Mouse (Mus musculus) forebrain, embryonic 13.5 days (tissue): Measurements from ENCODE around the gene Epo. TPM values are rescaled to one million over a fixed set of nuclear protein-coding genes. Genes with fewer than 3 reads are reported as not detected.

Source experiments
- ATAC-seq: fragments of 200-750 bp; cut with Nextera tagmentation; 2 replicates; pipeline ENCODE4 v1.8.0; 2017
- H3K27ac ChIP-seq: fragments of 300-500 bp; sonication (generic); 2 replicates; pipeline ENCODE4 v1.5.1; 2015; ENCODE audit warnings: inconsistent platforms, mild to moderate bottlenecking, moderate library complexity
- H3K27me3 ChIP-seq: fragments of 300-500 bp; sonication (generic); 2 replicates; pipeline ENCODE4 v1.6.1; 2015; ENCODE audit warnings: mild to moderate bottlenecking, inconsistent platforms
- H3K36me3 ChIP-seq: fragments of 300-500 bp; sonication (generic); 2 replicates; pipeline ENCODE4 v1.6.1; 2015; ENCODE audit warnings: mild to moderate bottlenecking, inconsistent platforms; ENCODE audit not compliant: poor library complexity, severe bottlenecking
- H3K4me1 ChIP-seq: fragments of 300-500 bp; sonication (generic); 2 replicates; pipeline ENCODE4 v1.6.1; 2015; ENCODE audit warnings: inconsistent platforms
- H3K4me2 ChIP-seq: fragments of 300-500 bp; sonication (generic); 2 replicates; pipeline ENCODE4 v1.6.1; 2015; ENCODE audit warnings: inconsistent platforms, mild to moderate bottlenecking, moderate library complexity
- H3K4me3 ChIP-seq: fragments of 300-500 bp; sonication (generic); 2 replicates; pipeline ENCODE4 v1.5.1; 2015; ENCODE audit warnings: mild to moderate bottlenecking, inconsistent platforms
- H3K9ac ChIP-seq: fragments of 300-500 bp; sonication (generic); 2 replicates; pipeline ENCODE4 v1.6.1; 2015; ENCODE audit warnings: mild to moderate bottlenecking, inconsistent platforms
- H3K9me3 ChIP-seq: fragments of 300-500 bp; sonication (generic); replicated peaks from 2 replicates; pipeline ENCODE4 v1.6.1; 2016; ENCODE audit warnings: inconsistent platforms
- WGBS: fragments of 180-500 bp; shearing (Covaris S2); methylation state at CpG from one replicate; pipeline ENCODE4 v1.1.7; 2015; 5-methylcytosine and 5-hydroxymethylcytosine counted together
- polyA plus RNA-seq: library from polyadenylated mRNA; unstranded; fragments of >200 nt; fragmentation: Nextera tagmentation; extraction: Ambion mirVana; gene quantifications from 2 replicates; pipeline ENCODE4 v1.2.1, GENCODE M21; 2015

Epo gene
- polyA plus RNA-seq, 1 experiment from 2014 or later, result not detected

DNA sequence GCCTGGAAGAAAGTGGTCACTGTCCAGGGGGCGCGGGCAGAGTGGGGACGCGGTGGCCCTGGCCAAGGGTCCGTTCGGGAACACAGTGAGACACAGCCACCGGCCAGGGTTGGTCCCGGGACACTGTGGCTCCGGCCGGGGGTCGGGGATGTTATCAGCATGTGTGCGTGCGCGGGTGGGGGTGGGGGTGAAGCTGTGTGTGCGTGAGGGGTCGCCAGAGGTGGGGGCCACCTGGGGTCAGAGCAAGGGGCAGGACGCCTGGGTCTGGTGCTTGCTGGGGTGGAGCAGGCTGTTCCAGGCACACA lies 47.2 kb downstream of the Epo start:
- no peak for ATAC-seq
- no peak overlapping the region for H3K27ac ChIP-seq
- peak overlapping the region; percentile 52 for H3K9ac ChIP-seq
- peak overlapping the region; percentile 62 for H3K4me2 ChIP-seq
- H3K4me3 ChIP-seq, result peak overlapping the region; percentile 21
- H3K36me3 ChIP-seq, result no peaks in the 10 kb centered on the region
- H3K9me3 ChIP-seq, result no peaks in the 10 kb centered on the region
- H3K27me3 ChIP-seq, result peaks cover 17% of the 10 kb centered on the region
- H3K4me1 ChIP-seq, result peaks cover 13% of the 10 kb centered on the region
- WGBS, result 1% methylated on average over 17 of the region's 17 CpGs

DNA sequence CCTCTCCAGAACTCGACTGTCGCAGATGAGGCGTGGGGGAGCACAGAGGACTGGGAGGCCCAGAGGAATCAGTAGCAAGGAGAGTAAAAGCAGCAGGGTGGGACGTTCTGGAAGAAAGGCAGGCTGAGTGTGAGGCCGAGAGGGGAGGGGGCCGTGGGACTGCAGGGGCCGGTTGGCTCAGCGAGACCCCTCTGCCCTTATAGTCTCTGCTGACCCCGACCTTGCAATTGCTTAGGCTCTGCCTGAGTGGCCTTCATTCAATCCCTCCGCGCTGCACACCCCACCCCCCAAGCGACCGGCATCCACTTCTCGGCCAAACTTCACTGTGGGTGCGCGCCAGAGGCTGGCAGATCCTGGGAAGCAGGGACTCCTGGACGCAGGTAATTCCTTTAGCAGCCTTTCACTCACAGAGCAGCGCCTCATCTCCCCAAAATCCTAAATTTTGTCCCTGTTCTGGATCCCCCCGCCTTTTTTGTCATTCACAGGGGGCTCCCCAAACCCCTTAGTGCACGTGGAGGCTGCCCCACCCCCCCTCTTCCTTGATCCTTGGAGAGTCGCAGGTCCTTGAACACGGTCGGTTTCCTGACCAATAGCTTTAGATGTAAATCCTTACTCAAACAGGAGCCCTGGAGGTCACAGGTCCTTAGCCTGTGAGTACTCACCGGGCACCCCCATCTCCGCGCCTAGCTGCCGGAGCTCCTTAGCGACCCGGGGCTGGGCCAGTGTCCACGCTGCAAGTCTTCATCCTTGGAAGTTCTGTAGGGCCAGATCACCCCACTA lies 47.8 kb downstream of the Epo start:
- WGBS, result 4% methylated on average over 30 of the region's 30 CpGs

DNA sequence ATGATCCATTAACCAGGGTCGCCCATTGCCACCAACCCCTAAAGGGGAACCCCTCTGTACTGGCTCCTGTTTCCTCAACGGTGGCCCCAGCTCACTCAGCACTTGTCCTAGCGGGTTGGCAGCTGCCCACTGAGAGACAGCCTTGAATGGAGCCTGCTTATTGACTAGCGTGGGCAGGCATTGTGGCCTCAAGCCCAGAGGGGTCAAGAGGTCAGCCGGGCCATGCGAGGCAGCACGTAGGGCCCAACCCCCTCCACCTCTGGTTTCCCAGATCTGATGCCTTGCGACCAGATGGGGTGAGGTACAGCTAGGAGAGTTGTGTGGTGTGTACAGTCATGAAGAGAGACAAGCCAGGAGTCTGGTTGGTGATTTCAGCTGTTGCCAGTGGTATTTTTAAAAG lies 51.1 kb downstream of the Epo start:
- ATAC-seq, result no peak
- no peaks in the 10 kb centered on the region for H3K36me3 ChIP-seq
- H3K9ac ChIP-seq, result no peak overlapping the region
- WGBS, result 10% methylated on average over 8 of the region's 8 CpGs
- peaks cover 13% of the 10 kb centered on the region for H3K4me1 ChIP-seq
- no peaks in the 10 kb centered on the region for H3K9me3 ChIP-seq
- H3K27ac ChIP-seq, result no peak overlapping the region
- no peak overlapping the region for H3K4me3 ChIP-seq
- H3K4me2 ChIP-seq, result no peak overlapping the region
- peaks cover 17% of the 10 kb centered on the region for H3K27me3 ChIP-seq

More for the DNA sequence above, 47.8 kb downstream of the Epo start:
- peaks cover 13% of the 10 kb centered on the region for H3K4me1 ChIP-seq
- ATAC-seq, result no peak
- no peak overlapping the region for H3K27ac ChIP-seq
- no peaks in the 10 kb centered on the region for H3K9me3 ChIP-seq
- peak overlapping the region; percentile 52 for H3K9ac ChIP-seq
- H3K4me3 ChIP-seq, result peak overlapping the region; percentile 21
- peaks cover 17% of the 10 kb centered on the region for H3K27me3 ChIP-seq
- H3K36me3 ChIP-seq, result no peaks in the 10 kb centered on the region
- H3K4me2 ChIP-seq, result peak overlapping the region; percentile 62

DNA sequence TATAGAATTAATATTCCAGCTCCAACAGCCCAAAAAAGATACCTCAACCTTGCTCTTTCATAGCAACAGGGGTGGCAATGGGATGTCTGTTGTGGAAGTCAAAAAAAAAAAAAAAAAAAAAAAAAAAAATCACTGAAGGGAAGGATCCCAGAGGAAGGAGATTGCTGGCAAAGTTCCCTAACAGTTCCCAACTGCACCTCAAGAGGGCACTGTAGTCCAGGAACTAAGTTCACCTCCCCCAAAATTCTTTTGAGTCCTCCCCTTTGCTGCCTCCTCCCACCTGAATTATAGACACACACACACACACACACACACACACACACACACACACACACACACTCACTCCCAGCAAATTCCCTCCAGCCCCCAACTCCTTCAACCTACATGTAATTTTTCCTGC lies 51.9 kb downstream of the Epo start:
- no peaks in the 10 kb centered on the region for H3K9me3 ChIP-seq
- no peak for ATAC-seq
- H3K4me1 ChIP-seq, result peaks cover 13% of the 10 kb centered on the region
- H3K27ac ChIP-seq, result no peak overlapping the region
- H3K4me2 ChIP-seq, result no peak overlapping the region
- no peak overlapping the region for H3K4me3 ChIP-seq
- peaks cover 17% of the 10 kb centered on the region for H3K27me3 ChIP-seq
- no peaks in the 10 kb centered on the region for H3K36me3 ChIP-seq
- no peak overlapping the region for H3K9ac ChIP-seq

DNA sequence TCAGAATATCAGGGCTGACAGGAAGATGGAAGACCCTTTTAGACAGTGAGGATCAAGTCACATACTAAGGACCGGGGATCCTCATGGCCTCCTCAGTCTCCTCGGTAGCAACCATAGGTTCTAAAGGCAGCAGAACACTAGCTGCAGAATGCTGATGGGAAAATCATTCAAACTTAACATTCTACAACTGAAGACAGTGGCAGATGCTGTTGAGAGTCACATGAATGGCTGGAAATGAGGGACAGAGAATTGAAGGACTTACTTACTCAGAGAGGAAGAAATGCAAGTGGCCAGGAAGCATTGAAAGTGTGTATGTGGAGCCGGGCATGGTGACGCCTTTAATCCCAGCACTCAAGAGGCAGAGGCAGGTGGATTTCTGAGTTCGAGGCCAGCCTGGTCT lies 56.1 kb downstream of the Epo start, which contains the start of gene Zan:
Zan (minus strand) TSS at position 101 of the 400 bp plus-strand sequence.
- H3K4me1 ChIP-seq, result no peaks in the 10 kb centered on the region
- no peak for ATAC-seq
- 83% methylated on average over 5 of the region's 5 CpGs for WGBS
- no peak within 1 kb of the TSS for H3K4me3 ChIP-seq
- no peaks in the 10 kb centered on the region for H3K27me3 ChIP-seq
- H3K9ac ChIP-seq, result no peak within 1 kb of the TSS
- no peaks in the 10 kb centered on the region for H3K36me3 ChIP-seq
- no peak within 1 kb of the TSS for H3K4me2 ChIP-seq
- H3K27ac ChIP-seq, result no peak within 1 kb of the TSS
- no peaks in the 10 kb centered on the region for H3K9me3 ChIP-seq

DNA sequence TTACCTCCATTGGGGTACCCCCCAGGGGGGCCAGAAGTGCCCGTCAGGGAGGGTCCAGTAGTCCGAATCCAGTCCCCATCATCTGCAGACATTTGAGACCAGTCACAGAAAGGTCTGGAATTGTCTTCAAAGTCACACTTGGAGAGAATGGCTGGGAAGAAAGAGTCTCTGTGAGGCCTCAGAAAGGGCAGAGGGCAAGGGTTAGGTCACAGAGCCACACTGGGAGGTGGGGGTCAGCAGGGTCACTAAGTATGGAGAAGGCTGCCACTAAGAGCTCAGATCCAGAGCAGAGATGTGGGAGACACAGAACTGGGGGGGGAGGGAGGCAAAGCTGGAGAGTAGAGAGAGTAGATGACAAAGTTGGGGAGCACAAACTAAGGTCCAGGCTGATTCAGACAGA lies 58.7 kb downstream of the Epo start:
- H3K27me3 ChIP-seq, result no peaks in the 10 kb centered on the region
- 9% methylated on average over 2 of the region's 2 CpGs for WGBS
- no peaks in the 10 kb centered on the region for H3K9me3 ChIP-seq
- H3K4me1 ChIP-seq, result no peaks in the 10 kb centered on the region
- no peaks in the 10 kb centered on the region for H3K36me3 ChIP-seq
- ATAC-seq, result no peak
- H3K4me3 ChIP-seq, result no peak overlapping the region
- H3K9ac ChIP-seq, result no peak overlapping the region
- H3K4me2 ChIP-seq, result no peak overlapping the region
- H3K27ac ChIP-seq, result no peak overlapping the region

DNA sequence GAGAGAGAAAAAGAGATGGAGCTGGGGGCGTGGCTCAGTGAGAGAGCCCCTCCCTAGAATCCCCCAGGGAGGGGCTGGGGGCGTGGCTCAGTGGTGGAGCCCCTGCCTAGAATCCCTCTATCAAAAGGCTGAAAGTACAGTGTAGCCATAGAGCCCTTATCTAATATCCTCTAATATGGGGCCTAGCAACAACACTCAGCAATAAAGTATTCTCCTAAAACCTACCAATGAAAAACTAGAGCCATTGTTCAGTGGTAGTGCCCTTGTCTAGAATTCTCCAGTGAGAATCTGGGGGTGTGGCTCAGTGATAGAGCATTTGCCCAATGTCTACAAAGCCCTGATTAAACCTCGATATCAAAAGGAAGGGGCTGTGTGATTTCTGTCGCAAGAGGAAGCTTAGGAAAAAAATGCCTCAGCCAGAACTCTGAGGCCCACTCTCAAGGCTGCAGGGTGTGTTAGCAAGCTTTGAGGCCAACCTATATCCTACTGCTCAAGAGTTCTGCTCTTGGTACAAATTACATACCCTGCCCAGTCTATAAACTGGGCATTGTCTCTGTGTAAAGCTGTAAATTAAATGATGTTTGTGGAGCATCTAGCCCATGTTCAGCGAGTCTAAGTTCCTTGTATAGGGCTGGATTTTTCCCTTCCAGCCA lies 60.7 kb downstream of the Epo start:
- ATAC-seq, result no peak
- no peak overlapping the region for H3K4me3 ChIP-seq
- no peak overlapping the region for H3K4me2 ChIP-seq
- no peaks in the 10 kb centered on the region for H3K4me1 ChIP-seq
- 70% methylated on average over 5 of the region's 5 CpGs for WGBS
- no peaks in the 10 kb centered on the region for H3K27me3 ChIP-seq
- H3K36me3 ChIP-seq, result no peaks in the 10 kb centered on the region
- no peaks in the 10 kb centered on the region for H3K9me3 ChIP-seq
- H3K27ac ChIP-seq, result no peak overlapping the region
- no peak overlapping the region for H3K9ac ChIP-seq

DNA sequence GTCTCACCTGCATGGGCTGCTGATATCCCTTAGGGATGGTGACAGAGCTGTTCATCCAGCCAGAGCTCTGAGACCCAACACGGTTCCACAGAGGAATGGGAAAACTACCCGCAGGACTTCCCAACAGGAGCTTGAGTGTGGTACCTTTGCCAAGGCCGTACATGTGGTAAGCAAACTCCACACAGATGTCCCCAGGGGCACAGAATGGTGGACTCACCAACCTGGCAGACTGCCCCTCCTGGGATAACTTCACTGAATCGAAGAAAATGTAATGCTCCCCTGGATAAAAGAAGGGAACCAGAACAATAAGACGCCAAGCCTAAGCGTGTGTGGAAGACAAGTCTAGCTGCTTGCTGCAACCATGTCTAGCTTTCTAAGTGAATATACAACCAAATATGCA lies 66.1 kb downstream of the Epo start:
- no peak overlapping the region for H3K4me2 ChIP-seq
- H3K9me3 ChIP-seq, result no peaks in the 10 kb centered on the region
- H3K36me3 ChIP-seq, result no peaks in the 10 kb centered on the region
- no peak for ATAC-seq
- H3K4me1 ChIP-seq, result no peaks in the 10 kb centered on the region
- H3K4me3 ChIP-seq, result no peak overlapping the region
- WGBS, result 92% methylated on average over 6 of the region's 6 CpGs
- H3K27me3 ChIP-seq, result no peaks in the 10 kb centered on the region
- no peak overlapping the region for H3K9ac ChIP-seq
- H3K27ac ChIP-seq, result no peak overlapping the region

DNA sequence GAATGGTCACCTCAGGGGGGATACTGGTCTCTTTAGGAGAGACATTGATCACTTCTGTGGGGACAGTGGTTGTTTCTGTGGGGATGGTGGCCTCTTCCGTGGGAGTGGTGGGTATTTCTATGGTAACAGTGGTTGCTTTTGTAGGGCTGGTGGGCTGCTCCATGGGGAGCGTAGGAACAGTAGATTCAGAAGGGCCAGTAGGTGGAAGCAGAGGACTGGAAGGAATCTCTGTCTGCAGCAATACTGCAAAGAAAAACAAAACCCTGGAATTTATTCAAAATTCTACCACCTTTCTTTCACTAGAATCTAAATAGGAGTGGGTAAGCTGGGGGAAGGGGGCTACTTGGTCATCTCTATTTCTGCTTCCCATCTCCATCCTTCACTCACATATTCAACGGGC lies 68.0 kb downstream of the Epo start:
- H3K4me2 ChIP-seq, result no peak overlapping the region
- H3K9me3 ChIP-seq, result no peaks in the 10 kb centered on the region
- no peak overlapping the region for H3K4me3 ChIP-seq
- no peak overlapping the region for H3K9ac ChIP-seq
- ATAC-seq, result no peak
- no peaks in the 10 kb centered on the region for H3K36me3 ChIP-seq
- WGBS, result 62% methylated on average over 3 of the region's 3 CpGs
- no peak overlapping the region for H3K27ac ChIP-seq
- H3K27me3 ChIP-seq, result no peaks in the 10 kb centered on the region
- no peaks in the 10 kb centered on the region for H3K4me1 ChIP-seq

DNA sequence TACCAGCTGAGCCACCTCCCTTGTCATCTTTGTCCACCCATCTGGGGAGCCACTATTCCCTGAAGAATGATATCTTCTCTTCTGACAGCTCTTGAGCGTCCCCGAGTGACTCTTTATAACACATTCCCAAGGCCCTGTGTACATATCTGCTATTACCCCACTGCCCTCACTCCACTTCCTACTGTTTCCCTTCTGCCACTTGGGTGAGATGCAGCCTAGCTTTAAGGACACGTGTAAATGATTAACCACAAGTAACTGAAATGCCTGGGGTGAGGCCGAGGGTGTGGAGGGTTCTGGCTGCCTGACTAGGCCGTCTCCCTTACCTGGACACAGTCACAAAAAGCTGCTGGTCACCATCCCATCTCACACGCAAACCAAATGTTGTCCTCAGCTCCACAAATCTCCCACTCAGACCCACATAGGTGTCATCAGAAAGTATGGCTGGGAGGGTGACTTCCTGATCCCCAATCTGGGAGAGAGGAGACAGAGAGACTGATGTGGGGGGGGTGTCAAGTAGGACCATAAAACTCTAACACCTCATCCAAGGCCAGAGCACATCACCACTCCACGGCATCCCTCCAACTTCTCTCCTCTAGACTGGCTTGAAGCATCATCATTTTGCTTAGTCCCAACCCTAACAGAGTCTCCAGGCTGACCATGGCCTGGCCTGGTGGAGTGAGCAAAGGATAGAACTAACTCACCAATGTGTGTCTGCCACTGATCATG lies 77.0 kb downstream of the Epo start:
- WGBS, result 78% methylated on average over 7 of the region's 7 CpGs
- H3K27ac ChIP-seq, result no peak overlapping the region
- no peak for ATAC-seq

DNA sequence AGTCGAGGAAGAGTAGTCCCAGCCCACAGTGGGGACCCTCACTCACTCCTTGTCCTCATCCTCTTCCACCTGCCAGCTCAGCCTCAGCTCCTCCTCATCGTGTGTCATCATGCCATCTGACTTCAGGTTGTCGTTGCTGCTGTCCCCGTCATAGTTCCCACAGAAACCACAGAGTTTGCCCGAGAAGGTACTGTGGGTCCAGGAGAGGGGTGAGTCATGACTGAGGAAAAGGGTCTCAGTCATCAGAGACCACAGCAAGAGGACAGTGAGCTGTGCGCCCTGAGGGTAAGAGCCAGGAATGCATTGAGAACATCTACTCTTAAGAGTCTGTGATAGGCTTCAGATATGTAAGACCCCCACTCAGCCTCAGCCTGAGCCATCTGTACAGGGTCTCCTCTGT lies 77.8 kb downstream of the Epo start:
- H3K27me3 ChIP-seq, result no peaks in the 10 kb centered on the region
- no peak overlapping the region for H3K9ac ChIP-seq

More for the DNA sequence above, 77.0 kb downstream of the Epo start:
- Histone ChIP-seq H3K4me3 (no peak overlapping the region), H3K9me3 (no peaks in the 10 kb centered on the region), H3K4me2 (no peak overlapping the region), H3K9ac (no peak overlapping the region), H3K4me1 (no peaks in the 10 kb centered on the region), H3K36me3 (no peaks in the 10 kb centered on the region), H3K27me3 (no peaks in the 10 kb centered on the region)

DNA sequence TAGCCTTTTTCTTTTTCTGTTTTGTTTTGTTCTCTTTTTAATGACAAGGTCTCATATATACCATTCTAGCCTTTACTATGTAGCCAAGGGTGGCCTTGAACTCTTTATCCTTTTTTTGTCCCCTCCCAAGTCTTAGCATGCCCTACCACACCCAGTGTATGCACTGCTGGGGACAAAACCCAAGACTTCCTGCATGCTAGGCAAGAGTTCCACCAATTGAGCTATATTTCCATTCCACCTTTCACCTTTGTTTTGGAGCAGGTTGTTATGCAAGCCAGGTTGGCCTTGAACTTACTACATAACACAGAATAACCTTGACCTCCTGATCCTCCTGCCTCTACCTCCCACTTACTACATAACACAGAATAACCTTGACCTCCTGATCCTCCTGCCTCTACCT lies 87.5 kb downstream of the Epo start:
- H3K27me3 ChIP-seq, result no peaks in the 10 kb centered on the region
- H3K4me1 ChIP-seq, result no peaks in the 10 kb centered on the region
- H3K9ac ChIP-seq, result no peak overlapping the region
- H3K4me3 ChIP-seq, result no peak overlapping the region
- ATAC-seq, result no peak
- H3K36me3 ChIP-seq, result no peaks in the 10 kb centered on the region
- H3K9me3 ChIP-seq, result no peaks in the 10 kb centered on the region
- no peak overlapping the region for H3K4me2 ChIP-seq
- no peak overlapping the region for H3K27ac ChIP-seq

More for the DNA sequence above, 77.8 kb downstream of the Epo start:
- 82% methylated on average over 6 of the region's 6 CpGs for WGBS
- no peak for ATAC-seq
- H3K4me3 ChIP-seq, result no peak overlapping the region
- H3K4me1 ChIP-seq, result no peaks in the 10 kb centered on the region
- no peaks in the 10 kb centered on the region for H3K36me3 ChIP-seq
- no peak overlapping the region for H3K4me2 ChIP-seq
- no peaks in the 10 kb centered on the region for H3K9me3 ChIP-seq
- no peak overlapping the region for H3K27ac ChIP-seq
